Mouse (Mus musculus) C2C12 (cell line): ENCODE measurements at regions not wholly inside any gene's neighbourhood (a gene's known extent, or its start where the extent isn't known, plus 50 kb on each side); places are given as distances from the start of the nearest gene placed in this dataset.

Experiments used
- H3K27me3 ChIP-seq: one replicate; pipeline ENCODE4 v1.6.1; 2011; ENCODE audit not compliant: control insufficient read depth, insufficient read depth, insufficient read length
- H3K36me3 ChIP-seq: one replicate; pipeline ENCODE4 v1.6.1; 2011; ENCODE audit not compliant: control insufficient read depth, insufficient read depth
- H3K4me3 ChIP-seq: one replicate; pipeline ENCODE4 v1.5.1; 2011; ENCODE audit warnings: mild to moderate bottlenecking, control low read depth; ENCODE audit not compliant: poor library complexity, insufficient read depth, severe bottlenecking
- H3K79me2 ChIP-seq: one replicate; pipeline ENCODE4 v1.6.1; 2011; ENCODE audit not compliant: control insufficient read depth, insufficient read depth
- H3K79me3 ChIP-seq: one replicate; pipeline ENCODE4 v1.6.1; 2011; ENCODE audit warnings: low read depth, control low read depth
- H3ac ChIP-seq: one replicate; pipeline ENCODE3; 2011; ENCODE audit warnings: low read depth; ENCODE audit not compliant: control insufficient read depth, insufficient read length
- CEBPB ChIP-seq: IDR thresholded peaks from one replicate; pipeline ENCODE4 v1.6.1; 2011; ENCODE audit warnings: low read depth, mild to moderate bottlenecking, control low read depth, moderate library complexity
- CTCF ChIP-seq: IDR thresholded peaks from one replicate; pipeline ENCODE4 v1.5.1; 2011; ENCODE audit not compliant: control insufficient read depth, insufficient read depth, insufficient read length
- FOSL1 ChIP-seq: IDR thresholded peaks from one replicate; pipeline ENCODE4 v1.8.0; 2011; ENCODE audit warnings: mild to moderate bottlenecking, low read length; ENCODE audit not compliant: poor library complexity, insufficient read depth, severe bottlenecking
- MAX ChIP-seq: IDR thresholded peaks from one replicate; pipeline ENCODE4 v1.6.1; 2011; ENCODE audit warnings: mild to moderate bottlenecking, control low read depth
- MYOD1 ChIP-seq: IDR thresholded peaks from one replicate; pipeline ENCODE4 v1.6.1; 2011; ENCODE audit warnings: low read depth; ENCODE audit not compliant: control insufficient read depth, insufficient read length
- MYOG ChIP-seq: IDR thresholded peaks from one replicate; pipeline ENCODE4 v1.6.1; 2011; ENCODE audit not compliant: control insufficient read depth, insufficient read length; ENCODE audit errors: extremely low read depth
- USF1 ChIP-seq: IDR thresholded peaks from one replicate; pipeline ENCODE4 v1.6.1; 2011; ENCODE audit warnings: low read depth, mild to moderate bottlenecking, control low read depth, moderate library complexity

GRCm38 (mm10) chr12:96124156-96124931, 432.3 kb downstream of the Flrt2 start:
- H3ac ChIP-seq, result no peak overlapping the region
- no peaks in the 10 kb centered on the region for H3K79me3 ChIP-seq
- no peaks in the 10 kb centered on the region for H3K27me3 ChIP-seq
- TF ChIP-seq MAX (no peak), FOSL1 (no peak), CTCF (no peak), USF1 (no peak), CEBPB (no peak), MYOD1 (no peak), MYOG (no peak)
- H3K36me3 ChIP-seq, result no peaks in the 10 kb centered on the region
- no peak overlapping the region for H3K4me3 ChIP-seq
- no peaks in the 10 kb centered on the region for H3K79me2 ChIP-seq

- TF ChIP-seq USF1 (no peak), CEBPB (no peak), MYOD1 (no peak), FOSL1 (no peak), MAX (no peak), CTCF (no peak)
- no peak overlapping the region for H3K4me3 ChIP-seq
- H3K36me3 ChIP-seq, result no peaks in the 10 kb centered on the region
- no peaks in the 10 kb centered on the region for H3K79me3 ChIP-seq
- H3K27me3 ChIP-seq, result no peaks in the 10 kb centered on the region
- H3K79me2 ChIP-seq, result no peaks in the 10 kb centered on the region
- H3ac ChIP-seq, result no peak overlapping the region
These were observed 437.9 kb downstream of the Flrt2 start for GRCm38 (mm10) chr12:96129870-96130454.

- Histone ChIP-seq H3ac (no peak overlapping the region), H3K4me3 (no peak overlapping the region), H3K79me3 (no peaks in the 10 kb centered on the region), H3K79me2 (no peaks in the 10 kb centered on the region), H3K27me3 (no peaks in the 10 kb centered on the region), H3K36me3 (no peaks in the 10 kb centered on the region)
- TF ChIP-seq MYOD1, result no peak
- TF ChIP-seq CTCF, result no peak
- no peak for TF ChIP-seq FOSL1
These were observed 438.9 kb downstream of the Flrt2 start for GRCm38 (mm10) chr12:96130796-96131512.

- H3K4me3 ChIP-seq, result no peak overlapping the region
- H3ac ChIP-seq, result no peak overlapping the region
- H3K36me3 ChIP-seq, result no peaks in the 10 kb centered on the region
- no peak for TF ChIP-seq CTCF
- TF ChIP-seq USF1, result no peak
- TF ChIP-seq MYOD1, result no peak
- no peak for TF ChIP-seq FOSL1
- TF ChIP-seq MYOG, result no peak
- TF ChIP-seq MAX, result no peak
- no peak for TF ChIP-seq CEBPB
- no peaks in the 10 kb centered on the region for H3K79me3 ChIP-seq
- no peaks in the 10 kb centered on the region for H3K27me3 ChIP-seq
- no peaks in the 10 kb centered on the region for H3K79me2 ChIP-seq
These were observed 442.1 kb downstream of the Flrt2 start for GRCm38 (mm10) chr12:96134136-96134535.

GRCm38 (mm10) chr12:96141748-96142147, 449.7 kb downstream of the Flrt2 start:
- no peaks in the 10 kb centered on the region for H3K79me2 ChIP-seq
- no peaks in the 10 kb centered on the region for H3K36me3 ChIP-seq
- TF ChIP-seq MYOG (no peak), CEBPB (no peak), FOSL1 (no peak)
- no peaks in the 10 kb centered on the region for H3K27me3 ChIP-seq
- no peak overlapping the region for H3ac ChIP-seq
- no peaks in the 10 kb centered on the region for H3K79me3 ChIP-seq
- H3K4me3 ChIP-seq, result no peak overlapping the region

- Histone ChIP-seq H3K27me3 (no peaks in the 10 kb centered on the region), H3K36me3 (no peaks in the 10 kb centered on the region), H3ac (no peak overlapping the region), H3K4me3 (no peak overlapping the region), H3K79me2 (no peaks in the 10 kb centered on the region), H3K79me3 (no peaks in the 10 kb centered on the region)
- TF ChIP-seq MAX (no peak), CTCF (no peak), FOSL1 (no peak), MYOG (no peak), CEBPB (no peak), MYOD1 (no peak), USF1 (no peak)
These were observed 462.1 kb downstream of the Flrt2 start for GRCm38 (mm10) chr12:96154095-96154494.
